Mouse (Mus musculus) c-Kit-negative CD71-positive TER-119-positive erythroid progenitor cells, embryonic 14.5 days (primary cell): ENCODE results near the gene Ttc34.
A peak's percentile ranks its signal among the peaks of the same experiment; 100 is the strongest.

ENCODE experiments used
- DNase-seq: peaks from one replicate; pipeline ENCODE4 v3.0.0-alpha.2; 2013; ENCODE audit warnings: low read depth, low spot score

Gene Ttc34

DNA sequence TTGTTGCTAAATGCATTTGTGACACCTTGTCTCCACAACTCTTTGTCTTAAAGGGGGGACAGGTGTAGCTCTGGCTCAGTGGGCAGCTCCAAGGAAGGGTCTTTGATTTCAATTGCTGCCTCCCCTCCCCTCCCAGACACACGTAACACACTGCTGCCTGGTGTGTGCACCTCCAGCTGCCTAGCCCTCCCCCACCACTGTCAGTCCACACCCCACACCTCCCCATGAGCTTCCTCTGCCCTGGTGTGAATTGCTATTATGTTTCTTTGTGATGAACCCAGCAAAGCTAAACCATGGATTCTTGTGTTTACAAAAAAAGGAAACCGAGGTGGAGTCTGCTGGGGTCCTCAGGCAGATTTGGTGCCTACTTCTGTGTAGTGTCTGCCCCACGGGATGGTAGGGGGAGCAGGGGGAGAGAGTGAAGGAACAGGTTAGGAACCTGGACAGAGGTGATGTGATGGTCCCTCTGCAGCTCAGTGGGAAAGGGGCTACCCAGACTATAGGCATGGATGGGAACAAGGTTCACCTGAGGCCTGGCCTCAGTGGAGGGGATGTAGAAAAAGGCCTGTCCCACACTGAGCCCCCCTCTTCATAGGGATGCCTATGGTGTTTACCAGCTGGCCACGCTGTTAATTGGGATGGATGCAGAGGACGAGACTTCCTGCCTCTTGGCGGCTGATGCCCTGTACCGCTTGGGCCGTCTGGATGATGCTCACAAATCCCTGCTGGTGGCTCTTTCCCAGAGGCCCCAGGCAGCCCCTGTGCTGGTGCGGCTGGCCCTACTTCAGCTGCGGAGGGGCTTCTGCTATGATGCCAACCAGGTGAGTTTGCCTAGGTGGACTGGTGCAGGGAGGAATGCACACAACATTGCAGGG is 20.3 kb downstream of the Ttc34 start:
- no peak for DNase-seq

DNA sequence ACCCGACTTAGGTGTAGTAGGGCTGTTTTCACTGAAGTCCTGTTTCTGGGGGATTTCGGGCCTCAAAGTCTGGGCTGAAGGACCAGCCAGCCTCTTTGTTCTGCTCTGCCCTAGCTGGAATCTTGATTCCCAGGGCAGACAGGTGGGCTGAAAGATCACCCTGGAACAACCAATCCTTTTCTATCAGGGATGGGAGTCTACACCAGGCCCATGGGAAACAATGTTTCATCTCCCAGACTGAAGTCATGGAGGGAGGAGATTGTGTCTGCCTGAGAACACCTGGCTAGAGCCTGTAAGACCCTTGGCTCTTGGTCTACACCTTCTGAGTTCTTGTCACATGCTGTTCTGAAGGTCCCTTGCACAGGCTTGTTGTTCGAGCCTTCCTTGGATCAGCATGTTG is 21.3 kb downstream of the Ttc34 start:
- DNase-seq, result no peak

DNA sequence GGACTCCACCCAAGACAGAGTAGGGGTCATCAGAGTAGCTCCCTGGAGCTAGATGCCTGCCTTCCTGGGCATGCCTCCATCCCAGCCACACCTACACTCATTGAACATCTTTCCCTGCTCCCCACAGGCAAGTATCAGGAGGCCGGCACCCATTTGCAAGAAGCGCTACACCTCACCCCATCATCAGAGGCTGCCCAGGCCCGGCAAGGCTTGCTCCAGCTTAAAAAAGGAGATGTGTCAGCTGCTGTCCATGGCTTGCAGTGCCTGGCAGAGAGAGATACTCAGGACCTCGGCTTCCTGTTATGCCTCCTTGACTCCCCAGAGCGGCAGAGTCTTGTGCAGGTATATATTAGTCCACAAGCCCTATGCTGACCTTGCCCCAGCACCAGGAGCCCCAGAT is 24.7 kb downstream of the Ttc34 start:
- DNase-seq, result no peak

GRCm38 (mm10) chr4:154863436-154863935 is 26.2 kb downstream of the Ttc34 start:
- no peak for DNase-seq

GRCm38 (mm10) chr4:154864271-154864771 is 27.1 kb downstream of the Ttc34 start:
- DNase-seq, result no peak

GRCm38 (mm10) chr4:154864961-154865760 is 27.9 kb downstream of the Ttc34 start:
- no peak for DNase-seq

GRCm38 (mm10) chr4:154866391-154866790 is 29.1 kb downstream of the Ttc34 start:
- DNase-seq, result no peak

- DNase-seq, result no peak
These were observed 30.0 kb downstream of the Ttc34 start for GRCm38 (mm10) chr4:154867257-154867656.

GRCm38 (mm10) chr4:154869440-154869839 is 32.2 kb downstream of the Ttc34 start, which contains the start of gene Mmel1:
Gene Mmel1, plus strand, starts transcription at chr4:154869585.
- no peak for DNase-seq

DNA sequence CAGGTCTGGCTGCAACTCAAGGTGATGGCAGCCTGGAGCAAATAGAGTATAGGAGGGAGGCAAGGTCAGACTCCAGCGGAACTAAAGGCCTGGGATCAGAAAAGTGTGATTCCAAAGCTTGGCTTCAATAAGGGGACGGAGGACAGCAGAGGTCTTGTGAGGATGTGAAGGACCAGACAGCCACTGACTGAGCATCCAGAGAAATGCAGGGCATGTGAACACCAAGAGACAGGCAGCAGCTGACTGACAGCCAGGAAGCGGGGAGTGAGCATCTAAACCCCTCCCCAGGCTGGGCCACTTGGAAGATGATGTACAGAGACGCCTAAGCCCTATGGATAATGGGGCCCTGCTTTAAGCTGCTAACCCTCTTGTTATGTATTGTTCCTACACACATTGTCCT is 33.5 kb downstream of the Ttc34 start:
- no peak for DNase-seq

GRCm38 (mm10) chr4:154871757-154872251 is 34.5 kb downstream of the Ttc34 start:
- DNase-seq, result no peak

GRCm38 (mm10) chr4:154873186-154873585 is 35.9 kb downstream of the Ttc34 start:
- DNase-seq, result no peak

DNA sequence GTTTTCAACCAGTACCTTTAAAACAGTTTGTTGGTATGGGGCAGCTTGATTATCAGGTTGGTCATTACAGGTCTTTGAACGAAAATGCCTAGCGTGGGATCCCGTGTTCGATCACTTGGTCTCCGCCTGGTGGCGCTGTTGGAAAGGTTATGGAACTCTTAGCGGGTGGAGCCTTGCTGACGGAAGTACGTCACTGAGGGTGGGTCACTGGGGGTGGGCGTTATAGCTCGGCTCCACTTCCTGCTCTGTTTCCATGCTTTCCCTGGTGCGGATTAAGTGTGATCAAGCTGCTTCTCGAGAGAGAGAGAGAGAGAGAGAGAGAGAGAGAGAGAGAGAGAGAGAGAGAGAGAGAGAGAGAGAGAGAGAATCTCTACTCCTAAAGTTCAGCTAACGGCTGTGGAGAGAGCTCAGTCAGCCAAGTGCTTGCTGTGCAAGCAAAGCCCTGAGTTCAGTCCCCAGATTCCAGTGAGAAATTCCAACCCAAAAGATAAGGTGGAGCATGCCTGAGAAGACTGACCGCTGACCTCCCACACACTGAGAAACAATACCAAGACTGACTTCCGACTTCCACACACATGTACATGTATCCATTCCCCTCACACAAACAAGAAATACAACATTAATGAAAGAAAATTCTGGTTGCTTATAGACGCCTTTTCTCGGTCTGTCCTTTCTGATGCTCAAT is 40.7 kb downstream of the Ttc34 start:
- DNase-seq, result peak; percentile 94

- peak; percentile 63 for DNase-seq
These were observed 43.5 kb downstream of the Ttc34 start for GRCm38 (mm10) chr4:154880730-154881129.

GRCm38 (mm10) chr4:154882014-154882659 is 44.9 kb downstream of the Ttc34 start:
- DNase-seq, result peak; percentile 72

DNA sequence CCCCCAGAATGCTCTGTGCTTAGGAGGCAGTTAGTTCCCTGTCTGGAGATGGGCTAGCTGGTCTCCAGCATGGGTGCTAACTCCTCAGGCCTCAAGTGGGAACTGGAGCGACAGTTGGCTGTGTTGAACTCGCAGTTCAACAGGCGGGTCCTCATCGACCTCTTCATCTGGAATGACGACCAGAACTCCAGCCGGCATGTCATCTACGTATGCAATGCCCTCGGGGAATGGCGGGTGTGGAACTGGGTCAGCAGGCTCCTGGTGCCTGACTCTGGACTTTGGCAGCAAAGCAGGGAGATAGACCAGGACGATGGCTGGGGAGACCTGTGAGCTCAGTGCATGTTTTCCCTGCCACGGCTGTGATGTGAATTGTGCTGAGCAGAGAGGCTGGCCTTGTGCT is 48.2 kb downstream of the Ttc34 start:
- DNase-seq, result no peak

DNA sequence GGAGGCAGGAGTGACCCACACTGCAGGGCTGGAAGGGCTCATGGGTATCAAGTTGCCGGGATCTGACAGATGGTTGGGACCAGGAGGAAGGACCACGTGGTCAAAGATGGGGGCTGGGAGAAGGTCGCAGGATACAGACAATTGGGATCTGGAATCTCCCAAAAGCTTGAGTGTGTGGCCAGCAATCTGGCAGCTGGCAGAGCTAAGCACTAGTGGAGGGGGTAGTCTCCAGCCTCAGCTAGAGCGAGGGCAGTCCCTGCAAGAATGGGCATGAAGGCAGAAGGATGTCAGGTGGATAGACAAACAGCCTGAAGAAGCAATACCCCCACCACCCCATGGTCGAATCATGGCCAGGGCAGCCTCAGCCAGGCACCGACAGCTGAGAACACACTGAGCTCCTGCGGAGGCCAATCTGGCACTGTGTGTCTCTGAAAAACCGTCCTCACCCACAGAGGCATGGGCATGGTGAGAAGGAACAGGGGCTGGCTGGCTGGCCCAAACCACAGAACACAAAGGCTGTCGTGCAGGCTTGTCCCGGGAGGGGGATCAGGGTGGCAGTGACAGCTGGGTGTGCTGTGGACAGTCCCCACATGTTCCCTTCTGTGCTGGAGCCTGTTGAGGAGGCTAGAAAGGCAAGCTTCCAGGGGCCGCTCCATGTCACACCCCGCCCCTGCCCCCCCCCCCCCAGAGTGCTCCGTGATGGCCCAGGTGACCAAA is 49.8 kb downstream of the Ttc34 start:
- no peak for DNase-seq

DNA sequence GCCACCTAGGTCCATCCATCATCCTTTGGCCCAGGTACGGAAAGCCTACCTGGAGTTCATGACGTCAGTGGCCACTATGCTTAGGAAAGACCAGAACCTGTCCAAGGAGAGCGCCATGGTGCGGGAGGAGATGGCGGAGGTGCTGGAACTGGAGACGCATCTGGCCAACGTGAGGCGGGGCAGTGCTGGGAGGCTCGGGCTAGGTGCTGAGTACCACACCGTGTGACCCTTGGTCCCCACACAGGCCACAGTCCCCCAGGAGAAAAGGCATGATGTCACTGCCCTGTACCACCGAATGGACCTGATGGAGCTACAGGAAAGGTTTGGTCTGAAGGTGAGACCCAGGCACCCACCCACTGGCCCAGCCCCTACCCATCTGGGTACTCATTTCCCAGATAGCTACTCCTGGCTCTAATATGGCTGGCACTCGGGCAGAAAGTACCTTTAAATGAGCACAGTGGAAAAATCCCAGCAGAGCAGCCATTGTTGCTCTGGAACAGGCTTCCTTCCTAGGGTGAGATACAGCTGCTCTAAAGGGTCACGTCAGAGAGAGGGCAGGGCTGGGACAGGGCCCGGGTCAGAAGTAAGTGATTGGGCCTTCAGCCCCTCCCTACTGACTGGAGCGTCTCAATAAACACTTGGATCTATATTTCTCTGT is 50.5 kb downstream of the Ttc34 start:
- DNase-seq, result no peak

GRCm38 (mm10) chr4:154890887-154891286 is 53.6 kb downstream of the Ttc34 start:
- no peak for DNase-seq

DNA sequence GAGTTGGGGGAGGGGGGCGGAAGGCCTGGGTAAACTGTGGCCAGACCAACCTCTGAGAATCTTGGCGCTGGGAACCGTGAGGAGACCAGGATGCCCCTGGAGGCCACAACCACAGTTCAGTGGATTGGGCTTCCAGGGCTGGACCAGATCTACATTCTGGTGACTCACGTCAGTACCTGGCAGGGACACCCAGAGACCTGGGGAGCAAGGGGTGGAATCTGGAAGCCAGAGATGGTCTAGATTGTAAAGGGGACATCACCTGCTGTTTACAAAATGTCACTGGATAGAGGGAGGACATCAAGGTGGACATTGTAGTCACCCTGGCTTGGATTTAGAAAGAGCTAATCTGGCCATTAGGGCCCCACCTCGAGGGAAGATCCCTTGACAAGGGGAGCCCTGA is 58.3 kb downstream of the Ttc34 start:
- no peak for DNase-seq
